Mouse (Mus musculus) cerebellum, postnatal 14 days (tissue): Measurements from ENCODE around the gene Hoxc9.

Source experiments
- DNase-seq, 2 experiments: peaks; one replicate each; pipeline ENCODE4 v3.0.0; 2021; ENCODE audit warnings: mixed read lengths in 2 of 2

Gene Hoxc9

DNA sequence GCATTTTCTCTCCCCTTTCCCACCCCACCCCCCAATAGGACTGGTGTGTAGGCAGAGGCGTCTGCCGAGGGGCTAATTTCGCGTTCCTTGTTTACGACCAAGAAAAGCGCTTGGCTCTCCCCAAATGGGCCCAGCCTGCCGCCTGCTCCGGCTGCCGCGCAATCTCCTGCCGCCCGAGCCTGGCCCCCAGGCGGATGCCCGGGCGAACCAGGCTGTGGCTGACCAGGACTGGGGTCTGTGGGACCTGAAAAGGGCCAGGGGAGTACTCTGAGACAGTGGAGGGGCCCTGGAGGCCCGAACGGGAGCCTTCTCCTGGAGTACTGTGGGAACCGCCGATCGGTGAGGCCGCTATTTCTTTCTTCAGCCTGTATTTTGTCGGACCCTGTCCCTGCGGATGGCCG, 24.3 kb downstream of the Hoxc9 start:
- DNase-seq = no peak

- no peak for DNase-seq
Measured at GRCm38 (mm10) chr15:103001370-103001769, 25.1 kb downstream of the Hoxc9 start.

DNA sequence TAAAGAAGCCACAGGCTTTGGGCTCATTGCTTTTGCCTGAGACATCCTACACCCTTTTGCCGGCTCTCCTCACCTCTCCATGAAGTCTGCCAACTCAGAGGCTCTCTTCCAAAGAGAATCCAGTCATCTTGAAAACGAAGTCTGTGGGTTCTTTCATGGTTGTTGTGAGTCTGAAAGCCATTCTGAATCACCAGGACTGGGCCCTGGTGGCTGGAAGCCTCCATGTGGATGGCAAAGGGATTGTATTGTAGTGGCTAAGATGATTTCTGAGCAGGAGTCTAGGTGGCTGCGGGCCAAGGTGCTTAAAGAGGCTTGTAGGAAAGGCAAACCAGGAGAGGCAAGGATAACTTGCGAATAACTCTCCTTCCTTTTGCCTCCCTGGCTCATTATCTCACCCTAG, 25.9 kb downstream of the Hoxc9 start:
- no peak for DNase-seq

DNA sequence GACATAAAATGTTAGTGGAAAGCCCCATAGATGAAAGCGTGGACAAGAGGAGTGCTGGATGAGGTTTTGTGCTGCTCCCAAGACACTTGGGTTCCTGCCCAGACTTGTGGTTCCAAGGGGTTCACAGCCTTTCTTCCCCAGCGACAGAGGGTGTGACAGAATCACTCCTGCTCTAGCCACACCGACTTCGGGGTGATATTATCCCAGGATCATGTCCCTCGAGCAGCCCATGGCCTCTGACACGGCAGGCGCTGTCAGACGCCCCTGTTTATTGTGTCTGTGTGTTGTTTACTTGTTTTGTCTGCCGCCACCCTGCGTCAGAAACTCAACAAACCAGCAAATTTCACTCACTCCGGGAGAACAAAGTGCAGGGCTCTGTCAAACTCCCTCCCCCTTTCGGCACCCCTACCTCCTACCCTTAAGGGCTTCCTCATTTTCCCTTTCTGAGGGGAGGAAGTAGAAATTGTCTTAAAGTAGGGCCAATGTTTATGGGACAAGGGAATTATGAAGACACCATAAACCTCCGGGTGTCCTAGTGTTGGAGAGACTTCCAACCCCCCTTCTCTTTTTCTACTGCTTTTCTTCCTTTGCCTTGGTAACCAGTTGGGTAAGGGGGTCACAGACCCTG, 26.7 kb downstream of the Hoxc9 start:
- no peak for DNase-seq

GRCm38 (mm10) chr15:103005308-103005707, 29.1 kb downstream of the Hoxc9 start:
- no peak for DNase-seq

- DNase-seq = no peak
Measured at GRCm38 (mm10) chr15:103005797-103006196, 29.6 kb downstream of the Hoxc9 start.

DNA sequence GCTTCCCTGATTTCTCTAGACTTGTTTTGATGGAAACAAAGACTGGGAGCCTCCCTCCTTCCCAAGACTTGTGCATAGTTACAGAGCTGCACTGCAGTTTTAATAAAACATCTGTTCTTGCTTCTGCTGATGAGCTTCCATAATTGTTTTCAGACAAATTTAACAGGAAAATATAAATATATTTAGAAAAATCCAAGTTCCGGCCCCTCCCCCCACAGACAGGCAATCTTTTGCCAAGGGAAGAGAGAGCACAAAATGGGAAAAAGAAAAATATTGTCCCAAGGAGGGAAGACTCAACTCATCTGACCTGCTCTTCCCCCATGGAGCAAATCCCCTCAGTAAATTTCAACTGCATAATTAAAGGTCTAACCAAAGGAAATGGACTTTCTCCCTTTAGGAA, 30.1 kb downstream of the Hoxc9 start:
- no peak for DNase-seq

GRCm38 (mm10) chr15:103009265-103010111, 33.2 kb downstream of the Hoxc9 start:
- DNase-seq = no peak

GRCm38 (mm10) chr15:103010112-103010846, 34.0 kb downstream of the Hoxc9 start:
- no peak for DNase-seq

- DNase-seq = no peak
Measured at GRCm38 (mm10) chr15:103010847-103011555, 34.8 kb downstream of the Hoxc9 start.

- no peak for DNase-seq
Measured at GRCm38 (mm10) chr15:103011928-103012486, 35.8 kb downstream of the Hoxc9 start.

GRCm38 (mm10) chr15:103013238-103013984, 37.2 kb downstream of the Hoxc9 start:
- peak; percentile 56 to 64 for DNase-seq

- DNase-seq = peak in 1 of 2 experiments; percentile 30
Measured at GRCm38 (mm10) chr15:103014166-103015008, 38.1 kb downstream of the Hoxc9 start.

DNA sequence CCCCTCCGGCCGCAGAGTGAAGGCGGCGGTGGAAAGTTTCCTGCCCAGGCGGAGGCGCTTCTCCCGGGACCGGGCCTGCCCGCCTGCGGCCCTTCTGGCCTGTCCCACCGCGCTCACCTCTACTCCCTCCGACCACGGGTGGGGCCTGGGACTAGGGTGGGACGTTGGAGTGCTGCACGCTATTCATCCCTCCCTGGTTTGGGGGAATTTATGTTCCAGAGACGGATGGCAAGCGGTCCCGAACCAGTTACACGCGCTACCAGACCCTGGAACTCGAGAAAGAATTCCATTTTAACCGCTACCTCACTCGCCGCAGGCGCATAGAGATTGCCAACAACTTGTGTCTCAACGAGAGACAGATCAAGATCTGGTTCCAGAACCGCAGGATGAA, 38.8 kb downstream of the Hoxc9 start:
- no peak for DNase-seq

DNA sequence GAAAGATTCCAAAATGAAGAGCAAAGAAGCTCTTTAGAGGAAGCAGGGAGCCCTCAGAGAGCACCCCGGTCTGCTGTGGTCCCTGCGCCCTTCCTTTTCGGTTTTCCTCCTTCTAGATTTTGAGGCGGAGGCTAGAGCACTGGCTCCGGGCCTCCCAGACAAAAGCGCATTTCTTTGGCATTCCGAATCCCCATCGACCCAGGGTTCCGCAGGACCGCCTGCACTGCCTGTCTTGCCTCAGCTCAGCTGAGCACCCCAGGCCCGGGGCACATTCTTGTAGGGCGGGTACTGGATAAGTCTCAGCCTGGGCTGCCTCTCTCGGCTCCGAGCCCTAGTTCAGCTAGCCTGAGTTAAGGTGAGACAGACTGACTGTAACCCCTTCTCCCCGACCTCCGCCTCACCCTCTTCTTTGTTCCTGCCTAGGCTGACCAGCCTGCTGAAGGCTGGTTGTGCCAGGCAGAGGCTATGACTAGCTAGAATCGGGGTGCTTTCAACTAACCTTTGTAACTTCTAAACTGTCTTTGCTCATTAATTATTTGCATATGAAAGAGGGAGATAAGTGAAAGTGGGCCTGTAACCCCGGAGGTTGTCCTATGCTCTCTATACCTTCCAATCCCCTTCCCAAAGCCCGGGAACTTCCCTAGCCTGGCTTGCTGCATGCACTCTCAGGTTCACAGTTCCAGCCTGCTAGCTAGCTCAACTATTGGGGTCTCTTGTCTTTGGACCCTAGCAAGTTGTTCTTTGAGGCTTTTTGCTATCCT, 39.3 kb downstream of the Hoxc9 start:
- no peak for DNase-seq

DNA sequence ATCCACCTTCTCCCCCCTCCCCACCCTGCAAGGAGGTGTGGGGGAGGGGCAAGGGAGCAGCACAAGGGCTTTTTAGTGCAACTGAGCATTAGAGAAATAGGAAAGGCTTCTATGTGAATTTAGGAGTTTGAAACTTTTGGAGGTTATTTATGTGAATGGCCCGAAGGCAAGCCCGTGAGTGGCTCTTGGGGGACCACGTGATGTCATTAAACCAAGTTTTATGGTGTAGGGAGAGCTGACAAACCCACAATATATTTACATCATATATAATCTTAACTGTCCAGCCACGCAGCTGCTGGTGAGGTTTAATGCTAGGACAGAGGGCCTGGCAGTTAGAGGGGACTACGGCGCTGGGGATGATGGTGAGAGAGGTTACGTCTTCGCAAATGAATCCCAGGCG, 42.4 kb downstream of the Hoxc9 start, which contains the start of gene Hoxc4:
Gene Hoxc4, plus strand, starts transcription at position 299 of the 400 bp plus-strand sequence.
- no peak for DNase-seq

DNA sequence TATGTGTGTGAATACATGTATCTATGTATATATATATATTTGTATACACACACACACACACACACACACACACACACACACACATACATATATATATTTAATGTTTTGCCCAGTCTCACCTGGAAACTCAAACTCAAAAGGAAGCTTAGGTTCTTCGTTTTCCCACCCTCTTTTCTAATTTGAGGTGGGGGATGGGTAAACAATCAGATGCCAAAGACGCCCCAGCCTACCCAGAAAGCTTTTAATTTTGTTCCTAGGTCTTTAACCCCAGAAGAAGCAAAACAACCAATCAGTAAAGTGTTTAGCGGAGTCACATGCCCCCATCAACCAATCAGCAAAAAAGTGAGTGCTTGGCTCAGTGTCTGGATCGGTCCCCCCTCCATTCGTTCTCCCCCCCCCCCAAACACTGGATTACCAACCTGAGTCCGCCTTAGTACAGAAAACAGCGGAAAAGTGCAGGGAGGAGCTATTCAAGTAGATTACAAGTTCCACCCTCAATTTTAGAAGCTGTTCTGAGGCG, 44.7 kb downstream of the Hoxc9 start:
- DNase-seq = no peak

DNA sequence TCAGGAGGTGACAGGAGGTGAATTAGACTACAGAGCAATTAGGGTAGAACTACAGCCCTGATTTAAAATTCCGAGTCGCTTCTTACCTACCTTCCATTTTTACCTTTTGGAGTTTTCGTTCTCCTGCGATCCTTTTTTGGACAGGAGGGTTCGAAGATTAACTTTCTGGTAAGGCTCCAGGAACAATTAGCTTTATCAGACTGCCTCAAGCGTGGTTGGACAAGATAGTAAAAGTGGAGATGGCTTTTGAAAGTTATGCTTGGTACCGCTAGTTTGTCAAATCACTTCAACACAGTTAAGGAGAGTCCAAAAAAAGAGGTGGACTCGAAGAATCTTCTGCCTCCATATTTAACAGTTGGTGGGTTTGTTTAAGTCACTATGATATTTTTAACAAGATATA, 45.3 kb downstream of the Hoxc9 start:
- DNase-seq = no peak

DNA sequence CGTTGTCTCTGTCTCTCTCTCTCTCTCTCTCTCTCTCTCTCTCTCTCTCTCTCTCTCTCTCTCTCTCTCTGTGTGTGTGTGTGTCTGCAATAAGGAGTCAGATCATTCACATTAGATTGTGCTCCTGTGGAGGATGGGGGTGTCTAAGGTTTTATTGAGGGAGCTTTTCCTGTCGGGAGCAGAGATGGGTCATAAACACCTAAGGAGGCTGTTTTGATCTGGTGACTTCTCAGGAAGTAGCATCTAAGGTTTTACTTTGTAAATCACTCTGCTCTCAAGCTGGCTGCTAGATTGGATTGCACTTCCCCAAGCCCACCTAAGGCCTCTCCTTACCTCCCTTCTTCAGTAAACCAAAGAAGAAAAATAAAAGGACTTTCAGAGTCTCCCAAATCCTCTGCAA, 47.9 kb downstream of the Hoxc9 start:
- DNase-seq = no peak
